In the genomic region with DNA sequence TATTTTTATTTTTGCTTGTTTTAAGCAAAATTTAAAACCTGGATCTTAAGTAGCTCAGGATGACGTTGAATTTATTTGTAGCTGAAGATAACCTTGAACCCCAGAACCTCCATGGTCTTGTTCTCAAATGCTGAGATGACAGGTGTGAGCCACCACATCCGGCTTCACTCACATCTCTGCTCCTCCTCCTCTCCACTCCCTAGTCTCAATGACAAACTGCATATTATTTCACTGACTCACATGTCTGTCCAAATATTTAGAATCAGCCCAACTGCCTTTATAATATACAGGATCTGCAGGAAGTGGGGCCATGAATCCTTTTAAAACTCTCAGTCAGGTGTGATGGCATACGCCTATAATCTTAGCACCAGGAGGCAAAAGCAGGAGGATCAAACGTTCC, we compare ENCODE assay signal across 15 mouse cellular contexts.
"Had no signal": no experiment of that assay in that cellular context is flagged by ENCODE, and none has a peak within 500 bp of the region (broad histone marks: within the 10 kb centered on the region; RNA-seq: fewer than 3 reads in every experiment).

No protein-coding gene starts in this region.

- ATAC-seq: intestine, postnatal 0 days; liver, embryonic 12.5 days; midbrain, embryonic 16.5 days had no signal

- H3K4me3 ChIP-seq: layer of hippocampus, adult 2 months; left cerebral cortex, adult 2 months; limb, embryonic 15.5 days; liver, embryonic 12.5 days; midbrain, embryonic 12.5 days; neural tube, embryonic 12.5 days had no signal

- H3K4me2 ChIP-seq: limb, embryonic 15.5 days; liver, embryonic 12.5 days; lung, embryonic 14.5 days; midbrain, embryonic 12.5 days; neural tube, embryonic 12.5 days had no signal

- H3K9me3 ChIP-seq: limb, embryonic 15.5 days; midbrain, embryonic 12.5 days; neural tube, embryonic 12.5 days had no signal

- H3K27ac ChIP-seq: layer of hippocampus, adult 2 months; left cerebral cortex, adult 2 months; limb, embryonic 15.5 days; midbrain, embryonic 12.5 days; neural tube, embryonic 12.5 days had no signal

- DNase-seq: kidney, adult 8-10 months; kidney, postnatal 4 days; lung, embryonic 14.5 days; lung, postnatal 14 days; right cerebral cortex, postnatal 4 days; spleen, adult 18-20 months; thymus, adult 18-20 months had no signal

- H3K4me1 ChIP-seq: limb, embryonic 15.5 days; midbrain, embryonic 12.5 days had no signal

- H3K9ac ChIP-seq: limb, embryonic 15.5 days; liver, embryonic 12.5 days; lung, embryonic 14.5 days; midbrain, embryonic 12.5 days; neural tube, embryonic 12.5 days had no signal

- H3K27me3 ChIP-seq: limb, embryonic 15.5 days; liver, embryonic 12.5 days; midbrain, embryonic 12.5 days; neural tube, embryonic 12.5 days had no signal
